Mouse (Mus musculus): ENCODE measurements around the gene Tesmin. TPM values are rescaled to one million over a fixed set of nuclear protein-coding genes. Genes with fewer than 3 reads are reported as not detected.

The Tesmin gene
- under 1 TPM; 0.18 to 0.81 TPM for total RNA-seq (2021)
- long read RNA-seq, experiment 1, partial matches to known transcripts = 0 of 1 reads
- long read RNA-seq, experiment 1, other reads (novel, unspliced or antisense) = 0 of 1 reads
- long read RNA-seq, experiment 2 = 0 reads

DNA sequence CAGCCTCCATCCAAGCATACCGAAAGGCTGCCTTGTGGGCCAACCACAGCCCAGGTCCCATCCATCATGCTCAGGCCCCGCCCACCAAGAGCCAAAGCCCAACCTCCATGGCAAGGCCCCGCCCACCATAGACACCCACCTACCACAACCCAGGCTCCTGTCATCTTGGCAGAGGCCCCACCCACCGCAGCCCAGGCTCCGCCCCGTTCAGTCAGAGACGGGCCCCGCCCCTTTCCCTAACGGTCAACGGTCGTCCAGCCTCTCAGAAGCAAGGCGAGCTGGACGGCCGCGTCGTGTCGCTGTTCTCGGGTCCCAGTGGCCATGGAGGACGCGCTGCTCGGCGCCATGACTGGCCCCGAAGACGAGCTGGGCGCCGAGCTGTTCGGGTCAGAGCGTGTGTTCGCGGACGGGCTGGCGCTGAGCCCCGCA lies at the start of gene Tesmin:
Gene Tesmin (plus strand): TSS at position 229 of the 429 bp plus-strand sequence.
- peak within 1 kb of the TSS; percentile 69 for H3K27ac ChIP-seq
- intact Hi-C loops (cut with DNase I) = loop anchor here (1.0 kb wide), 1 partner anchor 63 kb away; no protein-coding TSS in a partner anchor
- peak; percentile 87 for DNase-seq
- peak within 1 kb of the TSS; percentile 73 for H3K4me3 ChIP-seq
- TF ChIP-seq CTCF (IDR thresholded peaks at IDR 0.05) = peak; percentile 8; the same call in 1 of the 2 replicates

DNA sequence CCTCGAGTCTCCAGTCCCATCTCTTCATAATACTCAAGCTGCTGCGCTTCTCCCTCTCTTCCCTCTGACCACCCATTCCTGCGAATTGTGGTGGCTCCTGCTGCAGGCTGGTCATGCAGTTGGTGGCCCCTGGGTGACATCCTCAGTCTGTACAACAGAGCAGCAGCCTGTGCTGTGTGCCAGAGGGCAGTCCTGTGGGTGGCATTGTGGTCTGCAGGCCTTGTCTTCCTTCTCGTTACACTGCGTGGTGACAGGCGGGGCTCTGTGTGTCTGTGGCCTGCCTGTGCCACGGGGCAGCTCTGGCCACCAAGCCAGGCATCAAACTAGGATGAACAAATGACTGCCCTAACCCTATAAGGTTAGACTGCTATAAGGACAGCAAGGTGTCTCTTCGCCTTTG lies 49.5 kb upstream of the Tesmin start:
- no peak overlapping the region for H3K27ac ChIP-seq
- TF ChIP-seq CTCF (IDR thresholded peaks at IDR 0.05) = no peak
- intact Hi-C loops (cut with DNase I) = no loop called here
- no peak for DNase-seq
- no peak overlapping the region for H3K4me3 ChIP-seq

DNA sequence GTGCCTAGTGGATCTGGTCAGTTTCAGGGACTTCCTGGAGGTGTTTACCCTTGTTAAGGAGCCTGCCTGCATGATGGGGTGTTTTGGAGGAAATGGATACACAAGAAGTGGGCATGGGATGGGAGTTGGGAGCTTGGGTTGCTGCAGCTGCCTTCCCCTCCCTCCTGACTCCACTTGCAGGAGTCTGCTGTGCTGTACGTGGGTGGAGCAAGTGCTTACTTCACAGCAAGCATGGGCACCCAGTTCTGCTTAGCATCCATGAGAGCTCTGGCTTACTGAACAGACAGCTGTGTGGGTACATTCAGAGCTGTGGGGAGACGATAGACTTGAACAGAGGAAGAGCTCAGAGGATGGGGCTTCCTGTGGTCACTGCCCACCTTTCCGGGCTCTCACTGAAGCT lies 47.6 kb upstream of the Tesmin start:
- Histone ChIP-seq H3K4me3 (no peak overlapping the region), H3K27ac (no peak overlapping the region)
- intact Hi-C loops (cut with DNase I) = no loop called here
- no peak for DNase-seq
- TF ChIP-seq CTCF (IDR thresholded peaks at IDR 0.05) = no peak

DNA sequence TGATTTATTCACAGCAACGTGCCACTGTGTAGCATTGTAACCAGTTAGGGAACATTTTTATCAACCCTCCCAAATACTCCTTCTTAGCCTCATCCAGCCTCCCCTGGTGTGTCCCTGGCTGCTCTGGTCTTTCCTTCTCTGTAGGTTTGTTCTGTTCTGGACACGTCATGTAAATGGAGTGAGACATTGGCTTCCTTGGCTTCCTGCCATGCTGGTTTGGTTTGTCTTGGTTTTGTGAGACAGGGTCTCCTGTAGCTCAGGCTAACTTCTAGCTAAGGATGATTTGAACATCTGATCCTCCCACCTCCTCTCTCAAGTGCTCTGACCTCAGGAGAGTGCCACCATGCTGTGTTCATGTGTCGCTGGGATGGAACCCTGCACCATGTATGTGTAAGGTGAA lies 44.7 kb upstream of the Tesmin start:
- Histone ChIP-seq H3K27ac (no peak overlapping the region), H3K4me3 (no peak overlapping the region)
- no peak for DNase-seq
- intact Hi-C loops (cut with DNase I) = loop anchor here (1.0 kb wide), 1 partner anchor 14 kb away; no protein-coding TSS in a partner anchor
- no peak for TF ChIP-seq CTCF (IDR thresholded peaks at IDR 0.05)

DNA sequence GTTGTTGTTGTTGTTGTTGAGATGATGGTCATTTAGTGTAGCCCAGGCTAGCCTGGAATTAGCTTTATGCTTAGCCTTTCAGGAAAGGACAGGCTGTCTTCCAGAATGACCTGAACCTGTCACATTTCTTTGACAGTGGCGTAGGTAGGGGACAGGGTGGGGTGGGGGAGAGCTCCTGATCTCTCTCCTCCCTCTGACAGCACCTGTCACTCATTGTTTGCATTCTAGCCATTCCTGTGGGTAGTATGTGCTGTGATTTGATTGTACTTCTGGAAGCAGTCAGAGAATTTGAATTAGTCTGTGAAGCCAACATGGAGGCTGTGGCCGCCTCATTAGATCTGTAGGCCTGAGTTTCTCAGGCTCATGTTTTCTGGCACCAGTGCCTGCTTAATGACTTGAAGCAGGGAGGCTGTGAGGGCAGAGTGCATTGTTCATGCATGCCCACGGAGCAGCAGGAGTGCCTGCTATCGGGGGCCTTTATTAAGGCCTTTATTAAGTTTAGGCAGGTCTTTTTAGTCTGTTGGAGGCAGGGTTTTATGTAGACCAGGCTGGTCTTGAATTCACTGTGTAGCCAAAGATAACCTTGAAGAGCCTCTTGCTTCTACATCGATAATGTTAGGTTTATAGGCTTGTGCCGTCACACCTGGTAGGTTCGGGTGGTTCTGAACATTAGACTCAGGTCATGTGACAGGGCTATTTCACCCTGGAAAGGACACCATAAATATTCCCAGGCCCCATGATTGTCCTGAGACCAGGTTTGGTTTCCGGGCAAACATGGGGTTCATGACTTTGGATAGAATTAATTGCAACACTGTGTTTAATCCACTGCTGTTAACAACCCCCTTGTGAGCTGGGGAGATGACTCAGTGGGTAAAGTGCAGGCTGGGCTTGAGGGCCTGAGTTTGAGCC lies 43.8 kb upstream of the Tesmin start:
- H3K27ac ChIP-seq = no peak overlapping the region
- no peak overlapping the region for H3K4me3 ChIP-seq
- no peak for DNase-seq
- intact Hi-C loops (cut with DNase I) = loop anchor here (1.0 kb wide), 1 partner anchor 13 kb away; no protein-coding TSS in a partner anchor
- no peak for TF ChIP-seq CTCF (IDR thresholded peaks at IDR 0.05)

DNA sequence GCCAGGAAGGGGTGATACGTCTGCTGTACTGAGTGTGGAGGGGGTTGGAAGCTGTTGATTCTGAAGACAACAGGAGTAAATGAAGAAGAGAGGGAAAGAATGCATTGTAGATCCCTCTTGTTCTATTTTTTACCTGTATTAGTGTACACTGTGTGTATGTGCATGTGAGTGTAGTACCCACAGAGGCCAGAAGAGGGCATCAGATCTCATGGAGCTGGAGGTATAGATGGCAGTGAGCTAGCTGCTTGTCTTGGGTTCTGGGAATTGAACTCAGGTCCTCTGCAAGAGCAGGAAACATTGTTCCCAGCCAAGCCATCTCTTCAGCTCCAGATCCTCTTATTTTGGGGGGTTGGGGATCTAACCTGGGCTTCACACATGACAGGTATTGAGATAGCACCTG lies 40.9 kb upstream of the Tesmin start:
- Histone ChIP-seq H3K27ac (no peak overlapping the region), H3K4me3 (no peak overlapping the region)
- no peak for DNase-seq
- intact Hi-C loops (cut with DNase I) = no loop called here
- peak; percentile 49 for TF ChIP-seq CTCF (IDR thresholded peaks at IDR 0.05)

DNA sequence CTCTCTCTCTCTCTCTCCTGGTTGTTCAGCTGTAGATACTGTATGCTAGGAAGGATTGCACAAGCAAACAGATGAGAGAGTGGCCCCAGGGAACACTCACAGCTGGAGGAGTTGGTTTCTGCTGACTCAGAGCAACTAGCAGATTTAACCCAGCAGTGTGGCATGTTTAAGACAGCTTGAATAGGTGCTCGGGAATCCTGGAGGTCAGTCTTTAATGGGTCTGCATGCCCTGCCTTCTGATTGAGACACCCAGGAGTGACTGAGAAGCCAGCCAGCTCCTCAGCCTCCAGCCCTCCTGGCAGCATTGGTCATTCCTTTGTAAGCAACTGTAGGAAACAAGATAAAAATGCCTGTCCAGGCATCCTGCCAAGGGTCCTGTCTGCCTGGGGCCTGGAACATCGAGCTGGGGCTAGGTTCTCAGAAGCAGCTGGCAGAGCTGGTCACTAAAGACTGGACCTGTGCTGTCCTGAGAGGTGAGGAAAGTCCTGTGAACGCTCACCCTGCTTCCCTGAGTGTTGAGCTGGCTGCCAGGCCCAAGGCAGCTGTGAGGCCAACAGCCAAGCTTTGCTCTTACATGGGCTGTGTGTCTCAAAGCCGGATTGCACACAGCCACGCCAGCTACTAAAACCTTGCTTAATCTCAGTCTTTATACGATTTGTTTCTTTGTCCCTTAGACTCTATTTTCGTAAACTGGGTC lies 35.1 kb upstream of the Tesmin start:
- DNase-seq = peak; percentile 84
- Histone ChIP-seq H3K27ac (peak overlapping the region; percentile 83), H3K4me3 (peak overlapping the region; percentile 24; the same call in 1 of the 2 replicates)
- no peak for TF ChIP-seq CTCF (IDR thresholded peaks at IDR 0.05)
- intact Hi-C loops (cut with DNase I) = loop anchor here (2.0 kb wide), 1 partner anchor 61 kb away; no protein-coding TSS in a partner anchor

DNA sequence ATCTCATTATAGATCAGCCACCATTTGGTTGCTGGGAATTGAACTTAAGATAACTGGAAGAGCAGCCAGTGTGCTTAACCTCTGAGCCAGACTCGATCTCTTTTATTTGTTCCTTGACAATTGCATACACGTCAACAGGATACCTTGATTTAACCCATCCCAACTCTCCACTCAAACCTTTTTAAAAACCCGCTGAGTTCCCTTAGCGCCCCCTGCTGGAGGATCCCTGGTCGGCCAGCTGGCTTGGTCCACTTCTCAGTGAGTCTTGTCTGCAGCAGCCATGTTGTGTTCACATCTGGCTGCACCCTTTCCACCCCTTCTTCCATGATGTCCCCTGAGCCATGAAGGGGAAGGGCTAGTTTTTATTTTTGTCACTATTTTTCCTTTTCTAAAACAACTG lies 33.6 kb upstream of the Tesmin start:
- H3K4me3 ChIP-seq = no peak overlapping the region
- peak; percentile 66 for TF ChIP-seq CTCF (IDR thresholded peaks at IDR 0.05)
- H3K27ac ChIP-seq = no peak overlapping the region
- intact Hi-C loops (cut with DNase I) = loop anchor here (2.0 to 5.0 kb wide), 2 partner anchors 33 to 62 kb away; partner anchors contain the start of gene Cpt1a
- peak; percentile 45 for DNase-seq

DNA sequence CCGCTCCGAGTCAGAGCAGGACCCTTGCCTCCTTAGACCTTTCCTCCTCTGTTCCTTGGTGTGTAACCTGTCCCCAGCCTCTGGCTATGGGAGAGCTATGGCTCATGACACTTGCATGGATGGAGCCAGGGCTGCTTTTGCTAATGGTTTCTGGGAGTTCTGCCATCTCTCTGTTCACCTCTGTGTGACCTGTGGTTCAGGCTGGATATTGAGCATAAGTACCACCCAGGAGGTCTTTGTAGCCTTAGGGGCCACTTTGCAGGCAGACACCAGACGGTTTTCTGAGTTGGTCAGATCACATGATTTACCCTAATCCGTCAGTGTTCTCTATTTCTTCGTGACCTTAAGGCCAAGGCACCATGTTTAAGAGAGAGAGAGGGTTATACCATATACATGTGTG lies 32.1 kb upstream of the Tesmin start:
- no peak for DNase-seq
- intact Hi-C loops (cut with DNase I) = loop anchor here (5.0 kb wide), 1 partner anchor 34 kb away; the partner anchor contains the start of gene Cpt1a

DNA sequence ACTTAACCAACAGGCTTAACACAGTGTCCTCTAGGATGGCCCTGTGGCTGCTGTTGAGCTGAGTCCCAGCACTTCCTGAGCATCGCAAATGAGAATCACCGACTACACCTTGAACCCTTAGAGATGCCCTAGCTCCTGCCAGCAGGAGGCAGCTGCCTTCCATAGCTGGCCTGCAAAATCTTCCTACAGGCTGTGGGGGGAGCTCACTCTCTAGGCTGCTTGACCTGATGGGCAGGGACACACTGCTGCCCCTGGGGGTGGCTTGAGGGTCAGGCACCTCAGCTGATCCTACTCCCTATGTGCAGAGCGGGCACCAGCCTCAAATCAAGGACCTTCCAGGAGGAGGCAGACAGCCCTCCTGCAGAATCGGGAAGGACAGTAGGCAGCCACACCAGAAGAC lies 31.0 kb upstream of the Tesmin start:
- intact Hi-C loops (cut with DNase I) = loop anchor here (1.0 to 5.0 kb wide), 2 partner anchors 13 to 35 kb away; partner anchors contain the start of gene Cpt1a
- no peak for DNase-seq
- no peak for TF ChIP-seq CTCF (IDR thresholded peaks at IDR 0.05)
- H3K4me3 ChIP-seq = no peak overlapping the region
- H3K27ac ChIP-seq = no peak overlapping the region

More for the DNA sequence above, 32.1 kb upstream of the Tesmin start:
- no peak overlapping the region for H3K27ac ChIP-seq
- no peak for TF ChIP-seq CTCF (IDR thresholded peaks at IDR 0.05)
- H3K4me3 ChIP-seq = no peak overlapping the region

DNA sequence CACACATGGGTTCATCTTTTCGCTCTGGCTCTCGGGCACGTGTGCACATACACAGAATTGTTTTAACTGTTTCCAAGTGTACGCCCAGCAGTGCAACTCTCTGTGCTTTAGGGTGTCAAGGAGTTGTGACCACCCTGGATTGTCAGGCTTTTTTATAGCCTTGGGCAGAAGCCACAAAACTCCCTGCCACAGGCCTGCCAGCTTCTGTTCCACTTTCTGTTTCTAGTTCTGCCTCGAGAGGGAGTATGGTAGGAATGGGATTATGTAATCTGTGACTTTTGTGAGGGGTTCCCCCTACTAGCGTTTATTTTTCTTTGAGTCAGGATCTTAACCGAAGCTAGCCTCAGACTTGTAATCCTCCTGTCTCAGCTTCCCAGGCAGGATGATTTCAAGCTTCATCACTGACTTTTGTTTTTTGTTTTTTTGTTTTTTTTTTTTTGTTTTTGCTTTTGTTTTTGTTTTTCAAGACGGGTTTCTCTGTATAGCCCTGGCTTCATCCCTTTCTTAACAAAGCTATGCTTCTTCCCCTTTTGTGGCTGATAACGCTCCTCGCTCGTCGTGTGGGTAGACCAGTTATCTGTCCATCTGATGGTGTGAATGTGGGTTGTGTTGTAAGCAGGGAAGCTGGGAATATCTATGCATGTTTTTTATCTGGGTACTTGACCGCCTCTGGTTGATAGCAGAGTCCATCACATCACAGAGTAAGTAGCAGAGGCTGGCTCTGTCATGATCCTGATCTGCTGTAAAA lies 28.6 kb upstream of the Tesmin start:
- no peak for TF ChIP-seq CTCF (IDR thresholded peaks at IDR 0.05)
- intact Hi-C loops (cut with DNase I) = loop anchor here (5.0 kb wide), 1 partner anchor 38 kb away; the partner anchor contains the start of gene Cpt1a
- no peak overlapping the region for H3K27ac ChIP-seq
- no peak for DNase-seq
- no peak overlapping the region for H3K4me3 ChIP-seq

DNA sequence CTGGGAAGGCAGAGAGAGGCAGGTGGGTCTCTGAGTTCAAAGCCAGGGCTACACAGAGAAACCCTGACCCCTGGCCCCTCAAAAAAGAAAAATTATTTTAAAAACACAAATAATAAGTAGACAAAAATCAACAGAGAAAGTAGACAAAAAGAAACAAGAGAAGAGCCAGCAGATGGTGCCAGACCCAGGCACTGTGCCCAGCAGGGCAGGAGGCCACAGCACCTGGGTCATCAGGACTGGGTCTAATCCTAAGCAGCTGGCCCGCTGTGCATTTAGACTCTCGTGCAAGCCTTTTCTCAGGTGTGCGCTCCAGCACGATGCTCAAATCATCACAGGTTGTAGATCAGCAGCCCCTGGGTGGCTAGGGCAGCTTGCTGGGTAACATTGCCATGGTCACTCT lies 25.1 kb upstream of the Tesmin start:
- no peak for TF ChIP-seq CTCF (IDR thresholded peaks at IDR 0.05)
- no peak overlapping the region for H3K27ac ChIP-seq
- intact Hi-C loops (cut with DNase I) = no loop called here
- DNase-seq = no peak
- H3K4me3 ChIP-seq = no peak overlapping the region
